Mouse (Mus musculus) stomach, postnatal 0 days (tissue): ENCODE measurements around the gene Lsm7.

ENCODE experiments used
- CTCF ChIP-seq: IDR thresholded peaks from 2 replicates; pipeline ENCODE4 v1.5.1; 2016; ENCODE audit warnings: antibody characterized with exemption, low read depth, mild to moderate bottlenecking, moderate library complexity
- EP300 ChIP-seq: optimal IDR thresholded peaks from 2 replicates; pipeline ENCODE3; 2016; ENCODE audit warnings: antibody characterized with exemption

- TF ChIP-seq CTCF (no peak), EP300 (no peak)
These were observed 52.0 kb downstream of the Lsm7 start for GRCm38 (mm10) chr10:80802996-80803395.
